Mouse (Mus musculus): ENCODE data around the gene Cdnf.
A peak's percentile ranks its signal among the peaks of the same experiment; 100 is the strongest.

The Cdnf gene

DNA sequence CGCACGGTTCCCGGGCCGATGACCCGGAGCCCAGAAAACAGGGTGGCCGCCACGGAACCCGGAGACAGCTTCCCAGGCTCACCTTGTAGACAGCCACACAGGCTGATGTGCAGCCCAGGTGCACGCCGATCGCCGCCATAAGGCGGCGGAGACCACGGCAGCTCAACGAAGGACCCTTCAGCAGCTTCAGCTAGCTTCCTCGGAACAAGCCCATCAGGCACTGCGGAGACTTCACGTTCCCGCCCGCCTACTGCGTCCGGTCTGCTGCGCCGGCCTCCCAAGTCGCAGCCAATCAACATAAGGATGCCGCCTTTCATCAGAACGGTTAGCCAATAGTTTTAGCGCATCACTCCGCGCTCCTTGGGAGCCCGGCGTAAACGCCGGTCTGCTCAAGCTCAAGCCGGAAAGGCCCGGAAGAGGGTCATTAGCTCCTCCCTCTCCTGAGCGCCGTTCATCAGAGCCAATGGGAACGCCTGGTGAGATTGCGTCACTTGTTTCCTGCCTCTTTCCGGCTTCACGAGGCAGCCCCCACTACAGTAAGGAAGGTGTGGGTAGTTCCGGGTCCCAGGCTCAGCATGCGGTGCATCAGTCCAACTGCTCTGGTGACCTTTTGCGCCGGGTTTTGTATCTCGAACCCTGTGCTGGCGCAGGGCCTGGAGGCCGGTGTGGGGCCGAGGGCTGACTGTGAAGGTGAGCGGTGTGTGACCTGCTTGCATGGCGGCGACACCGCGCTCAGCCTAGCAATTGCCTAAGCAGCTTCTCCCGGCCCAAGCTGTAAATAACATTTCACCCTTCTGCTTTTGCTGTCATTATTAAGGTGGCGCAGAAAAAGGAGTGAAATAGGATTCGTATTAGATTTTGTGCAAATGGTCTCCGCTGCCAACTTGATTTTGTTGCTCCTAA lies at the start of gene Cdnf, which contains the start of the genes Gm45902 and Hspa14:
Gene Cdnf, plus strand, starts transcription at position 479 of the 903 bp plus-strand sequence.
Gene Gm45902, minus strand, starts transcription at position 239 of the 903 bp plus-strand sequence.
Gene Hspa14, minus strand, starts transcription at position 263 of the 903 bp plus-strand sequence.
- DNase-seq (ENCODE audit: low read depth, low spot score), result peak; percentile 98

DNA sequence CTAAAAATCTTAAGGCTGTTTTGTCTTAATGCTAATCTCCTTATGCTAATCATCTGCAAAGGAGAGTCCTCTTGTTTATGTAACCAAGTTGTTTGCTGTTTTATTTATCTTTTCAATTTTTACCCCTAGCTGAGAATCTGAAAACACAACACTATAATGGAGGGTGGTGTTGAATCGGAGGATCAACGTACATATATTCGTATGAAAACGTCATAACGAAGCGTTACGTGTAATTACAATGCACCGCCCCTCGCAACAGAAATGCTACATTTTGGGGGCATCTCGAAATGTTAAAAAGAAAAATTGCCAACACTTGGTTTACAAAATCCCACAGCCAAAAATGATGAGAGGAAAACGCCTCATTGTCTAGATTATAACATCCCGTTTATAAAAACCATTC lies 38.9 kb upstream of the Cdnf start:
- DNase-seq (ENCODE audit: low read depth, low spot score), result no peak

DNA sequence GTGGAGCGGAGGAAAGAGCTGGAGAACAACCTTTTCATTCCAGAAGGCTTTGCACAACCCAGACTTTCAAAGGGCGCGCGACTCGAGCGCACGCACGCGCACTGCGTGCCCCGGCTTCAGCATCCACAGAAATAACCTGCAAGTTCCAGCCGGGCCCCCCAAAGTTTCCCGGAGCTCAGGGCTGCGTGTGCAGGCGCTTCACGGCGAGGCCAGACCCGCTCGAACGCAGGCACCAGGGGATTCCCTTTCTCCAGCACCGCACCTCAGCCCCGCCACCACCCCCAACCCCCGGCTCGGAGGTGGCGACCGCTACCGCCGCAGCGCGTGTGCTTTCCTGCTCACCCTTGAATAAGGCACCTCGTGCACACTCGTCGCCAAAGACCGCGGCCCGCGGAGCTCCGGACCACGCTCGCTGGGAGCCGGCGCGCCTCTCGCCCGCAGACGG lies 38.4 kb upstream of the Cdnf start:
- DNase-seq (ENCODE audit: low read depth, low spot score), result peak; percentile 56

DNA sequence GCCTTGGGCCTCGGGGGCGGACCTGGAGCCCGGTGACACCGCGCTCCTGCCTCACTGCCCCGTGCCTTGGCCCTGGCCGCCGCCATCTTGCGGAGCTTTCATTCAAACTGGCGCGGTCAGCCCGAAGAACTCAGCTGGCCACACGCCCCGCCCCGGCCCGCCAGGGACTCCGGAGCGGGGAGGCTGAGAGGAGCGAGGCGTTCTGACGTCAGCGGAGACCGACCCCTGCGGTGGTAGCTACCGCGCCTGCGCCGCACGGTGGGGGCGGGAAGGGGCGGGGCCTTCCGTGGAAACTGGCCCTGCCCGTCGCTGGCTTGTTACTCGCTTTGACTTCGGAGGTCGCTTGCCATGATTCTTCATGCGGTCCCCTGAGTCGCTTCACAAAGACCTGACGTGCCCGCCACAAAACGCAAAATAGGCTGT lies 38.0 kb upstream of the Cdnf start, which contains the start of gene Suv39h2:
Gene Suv39h2, minus strand, starts transcription at position 171 of the 423 bp plus-strand sequence.
- DNase-seq (ENCODE audit: low read depth, low spot score), result peak; percentile 92

DNA sequence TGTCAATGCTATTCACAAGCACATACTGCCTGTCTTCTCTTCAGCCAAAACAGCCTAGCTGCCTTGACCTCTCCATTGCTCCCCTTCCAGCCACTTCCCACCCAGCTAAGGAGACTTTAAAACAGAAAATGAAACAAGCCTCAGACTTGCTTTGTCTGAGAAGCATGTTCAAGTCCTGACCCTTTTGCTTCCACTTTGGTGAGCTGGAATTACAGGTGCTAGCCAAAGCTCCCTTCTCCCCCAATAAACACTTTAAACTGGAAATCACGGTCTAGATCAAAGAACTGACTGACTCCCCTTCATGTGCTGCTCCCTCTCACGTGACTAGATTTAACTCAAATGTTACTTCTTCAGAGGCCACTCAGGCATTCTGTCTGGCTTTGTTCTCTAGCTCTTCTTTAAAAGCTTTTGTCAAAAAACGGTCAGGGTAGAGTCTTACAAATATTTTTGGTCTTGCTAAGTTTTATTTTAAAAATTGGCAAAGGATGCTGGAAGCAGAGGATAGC lies 37.0 kb upstream of the Cdnf start:
- DNase-seq (ENCODE audit: low read depth, low spot score), result no peak

DNA sequence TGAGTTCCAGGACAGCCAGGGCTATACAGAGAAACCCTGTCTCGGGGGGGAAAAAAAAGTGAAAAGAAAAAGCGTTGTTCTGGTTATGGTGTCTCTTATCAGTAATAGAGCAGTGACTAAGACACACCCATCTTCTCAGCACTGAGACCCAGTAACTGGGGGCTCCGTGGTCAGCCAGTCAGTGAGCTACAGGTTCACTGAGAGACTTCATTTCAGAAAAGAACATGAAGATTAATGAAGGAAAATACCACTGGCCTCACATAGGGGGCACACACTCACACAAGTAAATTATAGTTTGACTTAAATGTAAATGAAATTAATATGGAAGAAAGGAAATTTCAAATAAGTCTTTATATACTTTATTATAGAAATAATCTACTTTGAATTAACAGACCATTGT lies 32.6 kb upstream of the Cdnf start:
- DNase-seq (ENCODE audit: low read depth, low spot score), result no peak

DNA sequence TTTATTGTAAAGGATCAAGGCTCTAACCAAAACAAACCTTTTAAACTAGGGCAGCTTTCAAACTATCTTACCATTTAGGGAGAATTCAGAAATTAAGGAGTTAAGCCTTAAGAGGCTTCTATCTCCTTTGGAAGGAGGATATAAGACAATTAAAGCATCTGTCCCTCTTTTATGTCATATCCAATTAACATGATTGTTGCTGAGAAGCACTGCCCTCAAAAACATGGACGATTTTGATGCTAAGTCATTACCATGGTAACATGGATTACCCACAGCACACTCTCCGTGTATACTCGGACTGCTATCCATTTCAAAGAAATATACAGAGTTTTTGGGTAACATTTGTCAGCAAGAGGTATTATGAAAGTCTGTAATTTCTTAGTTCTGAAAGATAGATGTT lies 23.0 kb upstream of the Cdnf start:
- no peak for DNase-seq (ENCODE audit: low read depth, low spot score)

DNA sequence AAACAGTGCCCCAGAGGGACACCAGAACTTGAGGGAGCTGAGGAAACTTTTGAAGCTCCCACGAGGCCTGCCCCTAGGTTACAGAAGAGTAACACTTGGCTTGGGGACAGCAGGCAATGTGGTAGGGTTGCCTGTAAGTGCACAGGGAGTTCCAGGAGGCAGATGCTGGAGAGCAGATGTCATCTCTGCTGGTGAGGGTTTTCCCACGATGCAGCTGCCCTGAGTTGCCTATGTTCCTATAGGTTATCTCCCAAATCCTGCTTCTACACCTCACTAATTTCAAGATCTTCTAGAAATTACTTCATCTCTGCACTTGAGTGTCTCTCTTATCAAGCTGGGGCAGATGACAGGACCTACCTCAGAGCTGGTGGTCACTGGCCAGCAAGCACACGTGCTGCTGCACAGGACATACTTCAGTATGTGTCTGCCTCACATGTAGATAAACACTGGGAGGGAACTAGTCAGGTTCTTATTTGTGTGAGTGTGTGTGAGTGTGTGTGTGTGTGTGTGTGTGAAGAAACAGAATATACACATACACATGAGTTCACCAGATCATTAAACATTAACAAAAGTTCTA lies 18.9 kb upstream of the Cdnf start:
- no peak for DNase-seq (ENCODE audit: low read depth, low spot score)

DNA sequence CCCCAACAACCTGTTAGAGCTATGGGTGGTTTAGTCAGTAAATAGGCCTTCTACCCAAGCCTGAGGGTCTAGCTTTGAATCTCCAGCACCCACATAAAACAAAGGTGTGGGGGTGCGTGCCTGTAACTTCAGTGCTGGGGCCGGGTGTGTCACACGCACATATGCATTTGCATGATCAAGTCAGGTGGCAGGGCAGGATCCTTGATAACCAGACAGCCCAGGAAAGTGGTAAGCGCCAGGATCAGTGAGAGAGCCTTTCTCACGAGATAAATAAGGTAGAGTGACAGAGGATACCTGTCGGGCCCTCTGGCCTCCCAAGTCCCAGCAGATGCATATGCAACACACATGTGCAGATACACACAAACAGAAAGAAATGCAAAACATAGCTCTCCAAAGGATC lies 13.3 kb upstream of the Cdnf start:
- no peak for DNase-seq (ENCODE audit: low read depth, low spot score)

DNA sequence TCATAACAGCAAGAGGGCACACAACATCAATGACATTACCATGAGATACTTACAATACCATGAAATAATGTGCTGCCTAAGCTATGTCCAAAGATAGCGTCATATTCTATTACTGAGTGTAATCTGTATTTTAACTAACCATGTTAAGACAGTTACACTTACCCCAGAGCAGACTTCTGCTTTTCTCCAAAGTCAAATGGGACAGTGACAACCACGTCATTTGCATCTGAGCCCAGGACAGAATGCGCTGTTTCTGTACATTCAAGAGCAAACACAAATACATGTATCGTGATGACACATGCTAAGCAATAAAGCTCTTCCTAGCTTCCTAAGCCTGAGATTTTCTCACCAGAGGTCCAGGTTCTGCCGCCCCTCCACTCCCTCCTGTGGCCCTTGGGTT lies 11.9 kb upstream of the Cdnf start:
- no peak for DNase-seq (ENCODE audit: low read depth, low spot score)

DNA sequence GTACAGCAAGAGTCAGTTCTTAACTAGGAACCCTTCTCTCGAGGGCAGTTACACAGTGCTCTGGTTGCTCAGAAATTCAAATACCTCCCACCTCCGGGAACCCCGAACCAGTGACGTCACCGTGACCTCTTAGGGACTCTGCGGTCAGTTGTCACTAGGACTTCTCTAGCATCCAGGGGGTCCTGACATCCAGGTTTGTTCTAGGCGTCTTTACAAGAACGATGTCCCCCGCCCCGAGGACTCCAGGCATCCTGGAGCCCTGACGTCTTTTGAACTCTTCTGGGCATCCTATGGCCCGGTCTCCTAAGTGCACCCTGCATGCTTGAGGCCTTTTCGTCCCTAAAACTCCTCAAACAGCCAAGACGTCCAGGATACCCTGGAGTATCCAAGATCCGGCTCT lies 754 bp upstream of the Cdnf start:
- peak; percentile 56 for DNase-seq (ENCODE audit: low read depth, low spot score)

DNA sequence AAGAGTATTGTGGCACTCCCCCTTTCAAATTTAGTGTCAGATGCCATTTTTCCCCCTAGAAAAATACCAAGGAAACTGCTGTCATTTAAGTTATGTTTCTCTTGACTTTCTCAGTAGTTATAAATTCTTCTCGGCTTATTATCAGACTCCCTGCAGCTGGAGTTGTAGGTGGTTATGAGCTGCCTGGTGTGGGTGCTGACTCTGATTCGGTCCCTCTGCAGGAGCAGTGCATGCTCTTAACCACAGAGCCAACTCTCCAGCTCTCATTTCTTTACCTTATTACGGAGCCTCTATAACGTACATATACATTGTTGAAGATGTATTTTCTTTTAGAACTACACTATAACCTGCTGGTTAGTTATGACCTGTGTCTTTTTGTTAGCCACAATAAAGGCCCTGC lies 9.7 kb downstream of the Cdnf start:
- DNase-seq (ENCODE audit: low read depth, low spot score), result no peak

DNA sequence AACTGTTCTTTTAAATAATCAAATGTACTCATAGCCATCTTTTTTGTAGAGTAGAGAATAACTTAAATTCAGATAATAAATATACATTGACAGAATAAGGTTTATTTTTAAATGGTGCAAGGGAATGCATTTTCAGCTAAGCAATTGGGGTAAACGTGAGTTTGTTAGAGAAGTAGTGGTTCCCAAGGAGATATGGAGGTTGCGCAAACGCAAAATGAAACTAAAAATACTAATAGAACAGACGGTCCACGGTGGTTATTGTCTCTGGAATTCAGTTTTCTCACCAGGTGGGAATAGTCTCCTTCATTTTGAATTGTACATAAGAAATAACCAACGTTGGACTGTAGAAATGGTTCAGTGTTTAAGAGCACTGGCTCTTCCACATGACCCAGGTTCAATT lies 13.5 kb downstream of the Cdnf start:
- no peak for DNase-seq (ENCODE audit: low read depth, low spot score)

DNA sequence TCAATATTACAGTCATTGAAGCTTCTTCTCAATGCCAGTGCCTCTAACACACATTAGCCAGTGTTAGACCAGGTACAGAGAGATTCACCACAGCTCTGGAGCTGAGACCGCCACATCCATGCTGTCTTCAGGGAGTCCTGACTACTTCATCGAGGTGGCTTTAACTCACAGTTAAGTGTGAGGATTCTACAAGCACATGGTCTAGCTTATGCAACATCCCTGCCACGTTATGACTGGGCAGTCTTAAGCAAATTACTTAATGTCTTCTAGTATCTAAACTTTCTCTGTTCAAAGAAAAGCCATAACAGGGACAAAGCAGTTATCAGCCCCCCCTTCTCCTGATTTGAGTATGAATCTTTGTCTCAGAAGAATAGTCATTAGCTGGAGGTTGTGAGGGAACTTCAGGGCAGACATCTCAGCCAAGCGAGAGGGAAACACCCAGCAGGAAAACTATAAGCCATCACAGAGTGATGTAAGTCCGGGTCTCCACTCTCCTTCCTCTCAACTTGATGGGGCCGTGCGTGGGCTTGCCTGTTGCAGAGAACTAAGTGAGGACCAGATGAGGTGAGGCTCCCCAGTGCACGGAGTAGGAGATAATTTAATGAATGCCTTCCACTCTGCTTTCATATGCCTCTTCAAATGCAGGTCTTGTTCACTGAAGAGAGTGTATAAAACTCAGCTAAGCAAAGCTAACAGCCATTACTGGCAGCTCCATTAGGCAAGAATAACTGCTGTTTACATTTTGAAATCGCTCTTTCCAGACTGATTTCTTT lies 28.7 kb downstream of the Cdnf start:
- DNase-seq (ENCODE audit: low read depth, low spot score), result no peak

DNA sequence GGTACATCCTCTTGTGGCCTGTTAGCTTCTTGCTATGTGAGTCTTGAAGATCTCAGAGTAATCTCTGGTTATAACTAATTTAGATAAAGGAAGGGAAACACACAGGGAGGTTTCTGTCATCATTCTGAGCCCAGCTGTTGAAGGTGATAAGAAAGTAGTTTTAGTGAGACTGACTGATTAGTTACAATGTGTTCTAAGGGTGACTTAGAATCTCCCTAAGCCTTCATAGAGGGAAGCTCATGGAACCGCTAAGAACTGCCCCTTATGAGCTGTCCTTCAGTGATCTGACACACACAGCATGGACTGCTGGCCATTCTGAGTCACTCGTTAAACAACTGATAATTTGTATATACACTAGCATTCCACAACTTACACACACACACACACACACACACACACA lies 33.2 kb downstream of the Cdnf start:
- no peak for DNase-seq (ENCODE audit: low read depth, low spot score)

DNA sequence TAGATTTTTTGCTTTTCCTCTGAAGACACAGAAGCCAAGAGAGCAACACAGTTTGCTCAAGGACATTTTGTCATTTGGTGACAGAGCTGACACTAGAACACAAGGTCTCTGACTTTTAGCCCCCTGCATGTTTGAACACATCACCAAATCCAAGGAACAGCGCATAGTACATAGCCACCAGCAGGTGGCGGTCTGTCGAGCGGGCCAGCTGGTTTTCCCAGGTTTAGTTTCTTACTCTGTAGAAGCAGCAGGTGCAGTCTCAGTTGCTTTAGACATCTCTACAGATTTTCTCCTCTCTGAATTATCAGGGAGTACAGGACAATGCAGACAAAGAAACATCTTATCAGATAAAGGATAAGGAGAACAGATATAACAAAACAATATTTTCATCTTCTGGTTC lies 33.8 kb downstream of the Cdnf start:
- DNase-seq (ENCODE audit: low read depth, low spot score), result peak; percentile 5

DNA sequence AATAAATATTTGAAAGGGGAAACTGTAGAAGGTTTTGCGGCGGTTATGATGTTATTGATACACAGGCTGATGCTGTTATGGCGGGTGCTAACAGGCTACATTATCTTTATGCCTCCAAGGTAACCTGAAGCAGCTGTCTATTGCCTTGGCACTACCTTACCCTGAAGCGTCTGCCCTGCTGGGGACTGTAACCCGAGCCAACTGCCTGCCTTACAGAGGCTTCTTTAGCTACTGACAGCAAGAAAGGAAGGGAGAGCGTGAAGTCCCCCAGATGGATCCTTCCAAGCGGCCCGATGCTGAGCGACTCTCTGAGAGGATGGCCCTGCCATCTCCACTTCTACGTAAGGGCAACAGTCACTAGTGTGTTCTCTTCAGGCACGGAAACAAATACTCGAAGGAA lies 57.4 kb downstream of the Cdnf start, which contains the start of gene Fam107b:
Gene Fam107b, plus strand, starts transcription at position 303 of the 400 bp plus-strand sequence.
- DNase-seq (ENCODE audit: low read depth, low spot score), result no peak

DNA sequence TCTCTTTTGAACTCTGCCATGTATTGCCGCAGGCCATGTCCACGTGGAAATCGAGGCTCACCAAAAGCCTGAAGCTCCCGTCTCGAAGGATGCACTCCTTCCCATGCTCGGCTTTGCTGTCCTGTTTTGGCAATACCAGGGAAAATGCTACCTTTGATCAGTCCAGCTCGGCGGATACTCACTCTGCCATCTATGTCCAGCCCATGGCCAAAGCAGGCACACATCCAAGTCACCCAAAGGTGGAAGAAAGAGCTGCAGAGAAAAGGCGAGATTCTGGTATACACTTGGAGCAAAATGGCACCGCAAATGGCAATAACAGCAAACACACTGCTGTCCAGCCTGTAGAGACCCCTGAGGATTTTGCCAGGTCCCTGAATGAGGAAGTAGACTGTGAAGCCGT lies 57.8 kb downstream of the Cdnf start:
- no peak for DNase-seq (ENCODE audit: low read depth, low spot score)

DNA sequence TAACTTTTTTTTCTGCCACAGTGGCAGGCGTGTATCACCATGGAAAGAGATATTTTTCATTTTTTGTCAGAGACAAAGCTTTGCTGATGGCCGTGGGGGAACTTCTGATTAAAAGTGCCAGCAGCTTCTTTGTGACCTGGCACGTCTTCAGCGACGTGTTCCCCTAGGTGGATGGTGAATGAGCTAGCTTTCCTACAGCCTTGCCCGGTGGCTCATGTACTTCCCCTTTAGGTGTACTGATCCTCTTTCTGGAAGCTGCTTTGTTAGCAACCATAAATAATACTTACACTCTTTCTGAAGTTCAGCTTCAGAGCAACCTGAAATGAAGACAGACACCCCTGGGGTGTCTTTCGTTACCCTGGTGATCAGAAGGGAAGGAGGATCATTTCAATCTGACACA lies 61.1 kb downstream of the Cdnf start:
- DNase-seq (ENCODE audit: low read depth, low spot score), result no peak

DNA sequence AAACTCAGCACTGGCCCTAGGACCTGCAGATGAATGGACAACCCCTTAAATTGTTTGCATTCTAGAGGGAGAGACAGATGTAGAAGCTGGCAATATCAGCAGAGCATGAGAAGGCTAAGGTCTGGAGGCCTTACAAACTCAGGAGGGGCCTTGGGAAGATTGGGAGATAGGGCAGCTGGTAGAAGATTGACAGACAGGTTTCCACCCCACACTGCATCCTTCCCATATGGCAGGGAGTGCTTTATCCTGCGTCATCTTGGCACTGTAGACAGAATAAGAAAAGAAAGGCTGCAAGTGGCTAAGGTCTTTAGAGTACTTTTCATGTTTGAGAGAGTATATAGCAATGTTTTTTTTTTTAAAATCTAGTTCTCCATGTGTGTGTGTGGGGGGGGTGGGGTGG lies 62.3 kb downstream of the Cdnf start:
- DNase-seq (ENCODE audit: low read depth, low spot score), result no peak

All from c-Kit-negative CD71-positive TER-119-positive erythroid progenitor cells, embryonic 14.5 days (primary cell).